Mouse (Mus musculus) adrenal gland, postnatal 36 days (tissue): ENCODE data around the gene Gm21454. TPM values are rescaled to one million over a fixed set of nuclear protein-coding genes. Genes with fewer than 3 reads are reported as not detected.
"Not testable (repeated sequence)": the region's sequence is repeated elsewhere in the genome, so short reads cannot be mapped to it uniquely, and the experiment has no call there.

Source experiments
- DNase-seq, 2 experiments: peaks; one replicate each; pipeline ENCODE4 v3.0.0; 2021; ENCODE audit warnings: mixed read lengths in 1 of 2
- long read RNA-seq, 2 experiments: library from polyadenylated mRNA; stranded (forward); transcript quantifications; one replicate each; pipeline ENCODE4 v2.0.0; 2021; ENCODE audit warnings: borderline sequencing depth in 2 of 2
- total RNA-seq, 2 experiments: library from RNA; stranded (reverse); gene quantifications; 2 replicates each; pipeline ENCODE4 v1.2.3; 2021

Gene Gm21454
- total RNA-seq = not detected
- long read RNA-seq, experiment 1 = 0 reads
- long read RNA-seq, experiment 2 = 0 reads

DNA sequence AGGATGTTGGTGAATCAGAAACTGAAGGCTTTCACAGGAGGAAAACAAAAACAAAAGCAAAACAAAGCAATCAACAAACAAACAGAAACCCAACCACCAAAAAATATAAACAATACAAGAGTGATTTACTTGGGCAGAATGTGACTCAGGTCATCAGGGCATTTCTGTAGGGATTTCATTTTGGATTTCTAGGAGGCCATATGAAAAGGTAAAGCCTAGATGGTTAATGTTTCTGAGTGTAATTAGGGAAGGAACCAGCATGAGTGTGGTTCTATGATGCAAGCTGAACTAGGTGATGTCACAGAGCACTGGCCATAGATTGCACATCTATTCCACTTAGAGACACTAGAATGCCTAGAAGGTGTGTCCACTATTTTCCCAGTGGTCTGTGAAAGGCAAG lies at the start of gene Gm21454, which contains the start of gene Gm21440:
TSS of gene Gm21454 (plus strand) at position 352 of the 400 bp plus-strand sequence.
TSS of gene Gm21440 (plus strand) at position 301 of the 400 bp plus-strand sequence.
- not testable (repeated sequence) for DNase-seq

DNA sequence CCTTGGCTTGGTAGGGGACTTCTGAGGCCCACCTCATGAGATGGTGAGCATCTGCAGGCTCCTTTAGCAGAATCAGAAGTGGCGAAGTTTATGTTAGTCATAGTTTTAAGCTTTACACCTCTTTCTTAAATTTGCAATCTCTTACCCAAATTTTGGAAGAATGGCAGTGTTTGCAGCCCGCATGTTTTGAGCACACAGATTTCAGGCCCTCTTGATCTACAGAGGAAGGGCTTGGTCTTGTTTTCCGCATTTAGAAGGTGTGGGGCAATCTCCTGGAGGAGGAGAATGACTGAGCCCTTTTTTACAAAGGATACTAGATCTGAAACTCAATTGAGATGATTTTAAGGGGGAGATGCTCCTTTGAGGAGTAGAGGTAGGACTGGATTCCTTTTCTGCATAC lies 28.4 kb upstream of the Gm21454 start, which contains the start of gene Gm21828:
TSS of gene Gm21828 (minus strand) at position 101 of the 400 bp plus-strand sequence.
- not testable (repeated sequence) for DNase-seq

DNA sequence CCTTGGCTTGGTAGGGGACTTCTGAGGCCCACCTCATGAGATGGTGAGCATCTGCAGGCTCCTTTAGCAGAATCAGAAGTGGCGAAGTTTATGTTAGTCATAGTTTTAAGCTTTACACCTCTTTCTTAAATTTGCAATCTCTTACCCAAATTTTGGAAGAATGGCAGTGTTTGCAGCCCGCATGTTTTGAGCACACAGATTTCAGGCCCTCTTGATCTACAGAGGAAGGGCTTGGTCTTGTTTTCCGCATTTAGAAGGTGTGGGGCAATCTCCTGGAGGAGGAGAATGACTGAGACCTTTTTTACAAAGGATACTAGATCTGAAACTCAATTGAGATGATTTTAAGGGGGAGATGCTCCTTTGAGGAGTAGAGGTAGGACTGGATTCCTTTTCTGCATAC lies 96.7 kb downstream of the Gm21454 start, which contains the start of gene Gm21725:
TSS of gene Gm21725 (minus strand) at position 101 of the 400 bp plus-strand sequence.
- DNase-seq = not testable (repeated sequence)

Other genes starting within 250 kb of the Gm21454 start
- gene Gm20807, start 209.6 kb upstream of the Gm21454 start, total RNA-seq = not detected
- gene Gm21891, start 119.0 kb upstream of the Gm21454 start, total RNA-seq = not detected
- gene Gm21425, start 90.5 kb upstream of the Gm21454 start, total RNA-seq = not detected
- gene Gm21828, start 28.5 kb upstream of the Gm21454 start, total RNA-seq = not detected
- not detected for gene Gm21440, start 51 bp upstream of the Gm21454 start, total RNA-seq
- gene Gm21725, start 96.6 kb downstream of the Gm21454 start, total RNA-seq = not detected
- not detected for gene Gm21866, start 213.1 kb downstream of the Gm21454 start, total RNA-seq
- gene Gm20773, start 241.6 kb downstream of the Gm21454 start, total RNA-seq = not detected